Mouse (Mus musculus) liver, embryonic 14.5 days (tissue): ENCODE data around the gene Cnot6. TPM values are rescaled to one million over a fixed set of nuclear protein-coding genes. Genes with fewer than 3 reads are reported as not detected.

Experiments used
- ATAC-seq: fragments of 200-750 bp; cut with Nextera tagmentation; 2 replicates; pipeline ENCODE4 v1.8.0; 2017; ENCODE audit warnings: moderate number of reproducible peaks, mild to moderate bottlenecking, moderate library complexity; ENCODE audit not compliant: insufficient read depth
- DNase-seq, 3 experiments: peaks; one replicate each; pipeline ENCODE4 v3.0.0-alpha.2; 2012 to 2013; ENCODE audit warnings: low read depth in 3 of 3, low spot score in 3 of 3
- H3K27ac ChIP-seq: fragments of 300-500 bp; sonication (generic); 2 replicates; pipeline ENCODE4 v1.5.1; 2014; ENCODE audit warnings: moderate library complexity, mild to moderate bottlenecking, control low read depth, inconsistent platforms
- H3K27me3 ChIP-seq: fragments of 300-500 bp; sonication (generic); 2 replicates; pipeline ENCODE4 v1.6.1; 2014; ENCODE audit warnings: mild to moderate bottlenecking, low read length, moderate library complexity; ENCODE audit not compliant: control insufficient read depth, insufficient read depth
- H3K36me3 ChIP-seq: fragments of 300-500 bp; sonication (generic); replicated peaks from 2 replicates; pipeline ENCODE4 v1.6.1; 2014; ENCODE audit warnings: low read depth; ENCODE audit not compliant: control insufficient read depth, insufficient read depth
- H3K4me1 ChIP-seq, 2 experiments: fragments of 200-500 bp in 1 of 2; fragments of 300-500 bp in 1 of 2; sonication (generic) in 1 of 2; replicated peaks; 2 replicates each; pipeline ENCODE4 v1.6.1; 2012 to 2014; ENCODE audit warnings: antibody characterized with exemption in 1 of 2, inconsistent platforms in 1 of 2, low read length in 1 of 2; ENCODE audit not compliant: control insufficient read depth in 2 of 2, insufficient read depth in 2 of 2
- H3K4me2 ChIP-seq: fragments of 300-500 bp; sonication (generic); 2 replicates; pipeline ENCODE4 v1.6.1; 2014; ENCODE audit warnings: low read depth, mild to moderate bottlenecking, control low read depth, moderate library complexity
- H3K4me3 ChIP-seq, 2 experiments: fragments of 200-500 bp in 1 of 2; fragments of 300-500 bp in 1 of 2; sonication (generic) in 1 of 2; 2 replicates each; pipeline ENCODE4 v1.5.1; 2012 to 2014; ENCODE audit warnings: low read depth in 2 of 2, low read length in 2 of 2, mild to moderate bottlenecking in 2 of 2, control low read depth in 1 of 2, inconsistent platforms in 1 of 2, moderate library complexity in 1 of 2; ENCODE audit not compliant: insufficient read depth in 1 of 2
- H3K9ac ChIP-seq: fragments of 300-500 bp; sonication (generic); replicated peaks from 2 replicates; pipeline ENCODE4 v1.6.1; 2014; ENCODE audit warnings: mild to moderate bottlenecking, control low read depth, moderate library complexity
- H3K9me3 ChIP-seq: fragments of 300-500 bp; sonication (generic); 2 replicates; pipeline ENCODE4 v1.6.1; 2016; ENCODE audit warnings: low read length, mixed read lengths; ENCODE audit not compliant: control insufficient read depth
- CTCF ChIP-seq: IDR thresholded peaks from 2 replicates; pipeline ENCODE4 v1.5.1; 2016; ENCODE audit warnings: antibody characterized with exemption, low read depth, control low read depth
- EP300 ChIP-seq: IDR thresholded peaks from 2 replicates; pipeline ENCODE4 v1.6.1; 2016; ENCODE audit warnings: antibody characterized with exemption, low read depth
- WGBS: fragments of 180-500 bp; shearing (Covaris S2); extraction: QIAGEN DNeasy Blood & Tissue Kit; methylation state at CpG from one replicate; pipeline ENCODE4 v1.1.7; 2014; ENCODE audit not compliant: insufficient replicate concordance; 5-methylcytosine and 5-hydroxymethylcytosine counted together
- polyA plus RNA-seq, 2 experiments: library from polyadenylated mRNA; depleted of rRNA in 1 of 2; stranded (reverse) in 1 of 2; unstranded in 1 of 2; fragments of >200 nt; fragmentation: Nextera tagmentation in 1 of 2; extraction: Ambion mirVana in 1 of 2; gene quantifications; 2 replicates each; pipeline versions ENCODE4 v1.2.1 to v1.2.3; 2012 to 2014

The Cnot6 gene
- polyA plus RNA-seq, 2 experiments, result 18.1 to 21.0 TPM

- Histone ChIP-seq H3K27ac (no peak overlapping the region), H3K4me3 (no peak overlapping the region), H3K9ac (no peak overlapping the region), H3K9me3 (no peaks in the 10 kb centered on the region), H3K36me3 (peaks cover 23% of the 10 kb centered on the region; the same call in 1 of the 2 replicates), H3K4me1 (peaks cover 14 to 25% of the 10 kb centered on the region in 2 experiments), H3K27me3 (no peaks in the 10 kb centered on the region), H3K4me2 (no peak overlapping the region)
- TF ChIP-seq CTCF (no peak), EP300 (no peak)
- WGBS, result 50% methylated on average over 2 of the region's 2 CpGs
- DNase-seq (no peak), ATAC-seq (no peak)
Measured at GRCm38 (mm10) chr11:49707834-49708233, 4.7 kb downstream of the Cnot6 start.

- ATAC-seq (no peak), DNase-seq (no peak)
- H3K27me3 ChIP-seq, result no peaks in the 10 kb centered on the region
- no peak overlapping the region for H3K4me3 ChIP-seq
- TF ChIP-seq CTCF (no peak), EP300 (no peak)
- H3K36me3 ChIP-seq, result peaks cover 45% of the 10 kb centered on the region
- H3K4me2 ChIP-seq, result no peak overlapping the region
- WGBS, result 71% methylated on average over 8 of the region's 8 CpGs
- peaks cover 8 to 17% of the 10 kb centered on the region in 2 experiments for H3K4me1 ChIP-seq
- H3K27ac ChIP-seq, result no peak overlapping the region
- no peak overlapping the region for H3K9ac ChIP-seq
- no peaks in the 10 kb centered on the region for H3K9me3 ChIP-seq
Measured at GRCm38 (mm10) chr11:49704804-49705203, 7.7 kb downstream of the Cnot6 start.

GRCm38 (mm10) chr11:49702014-49702413 is 10.5 kb downstream of the Cnot6 start:
- Histone ChIP-seq H3K36me3 (peaks cover 51% of the 10 kb centered on the region), H3K4me1 (no peaks in the 10 kb centered on the region), H3K4me3 (no peak overlapping the region), H3K27ac (no peak overlapping the region), H3K9me3 (no peaks in the 10 kb centered on the region), H3K9ac (no peak overlapping the region), H3K27me3 (no peaks in the 10 kb centered on the region), H3K4me2 (no peak overlapping the region)
- DNase-seq, result no peak
- ATAC-seq, result no peak
- 92% methylated on average over 8 of the region's 8 CpGs for WGBS
- TF ChIP-seq CTCF (no peak), EP300 (no peak)

GRCm38 (mm10) chr11:49699079-49699478 is 13.4 kb downstream of the Cnot6 start:
- no peaks in the 10 kb centered on the region for H3K27me3 ChIP-seq
- DNase-seq (no peak), ATAC-seq (no peak)
- 89% methylated on average over 1 of the region's 1 CpGs for WGBS
- no peak overlapping the region for H3K4me3 ChIP-seq
- peaks cover 48% of the 10 kb centered on the region for H3K36me3 ChIP-seq
- H3K9me3 ChIP-seq, result no peaks in the 10 kb centered on the region
- H3K9ac ChIP-seq, result no peak overlapping the region
- TF ChIP-seq CTCF (no peak), EP300 (no peak)
- H3K4me1 ChIP-seq, result no peaks in the 10 kb centered on the region
- H3K27ac ChIP-seq, result no peak overlapping the region
- no peak overlapping the region for H3K4me2 ChIP-seq

- Histone ChIP-seq H3K4me1 (no peaks in the 10 kb centered on the region), H3K27me3 (no peaks in the 10 kb centered on the region), H3K27ac (no peak overlapping the region), H3K36me3 (peaks cover 46% of the 10 kb centered on the region), H3K9me3 (no peaks in the 10 kb centered on the region), H3K4me3 (no peak overlapping the region), H3K9ac (no peak overlapping the region), H3K4me2 (no peak overlapping the region)
- DNase-seq (no peak), ATAC-seq (no peak)
- TF ChIP-seq EP300 (no peak), CTCF (no peak)
- 90% methylated on average over 5 of the region's 5 CpGs for WGBS
Measured at GRCm38 (mm10) chr11:49697779-49698178, 14.7 kb downstream of the Cnot6 start.

GRCm38 (mm10) chr11:49696472-49696871 is 16.1 kb downstream of the Cnot6 start:
- WGBS, result 90% methylated on average over 2 of the region's 2 CpGs
- TF ChIP-seq EP300 (no peak), CTCF (no peak)
- no peak overlapping the region for H3K4me2 ChIP-seq
- H3K27me3 ChIP-seq, result no peaks in the 10 kb centered on the region
- H3K9ac ChIP-seq, result no peak overlapping the region
- DNase-seq, result no peak
- ATAC-seq, result no peak
- no peak overlapping the region for H3K27ac ChIP-seq
- peaks cover 42% of the 10 kb centered on the region for H3K36me3 ChIP-seq
- H3K9me3 ChIP-seq, result no peaks in the 10 kb centered on the region
- no peaks in the 10 kb centered on the region for H3K4me1 ChIP-seq
- no peak overlapping the region for H3K4me3 ChIP-seq
